Mouse (Mus musculus) ES-E14 (cell line): ENCODE measurements at regions not wholly inside any gene's neighbourhood (a gene's known extent, or its start where the extent isn't known, plus 50 kb on each side); places are given as distances from the start of the nearest gene placed in this dataset.

Source experiments
- CHD2 ChIP-seq: IDR thresholded peaks from 2 replicates; pipeline ENCODE4 v1.6.1; 2014; ENCODE audit warnings: mild to moderate bottlenecking, low read depth, low read length, inconsistent platforms
- HCFC1 ChIP-seq: IDR thresholded peaks from 2 replicates; pipeline ENCODE4 v1.6.1; 2012; ENCODE audit warnings: low read length, inconsistent platforms, borderline replicate concordance; ENCODE audit not compliant: insufficient read depth
- MAFK ChIP-seq: IDR thresholded peaks from 2 replicates; pipeline ENCODE4 v1.6.1; 2014; ENCODE audit warnings: mild to moderate bottlenecking, low read depth, low read length, inconsistent platforms; ENCODE audit not compliant: insufficient read depth
- ZC3H11A ChIP-seq: IDR thresholded peaks from 2 replicates; pipeline ENCODE4 v1.6.1; 2012; ENCODE audit warnings: low read depth, mild to moderate bottlenecking, inconsistent platforms, low read length, borderline replicate concordance
- ZNF384 ChIP-seq: IDR thresholded peaks from 2 replicates; pipeline ENCODE4 v1.6.1; 2012; ENCODE audit warnings: low read depth, low read length, inconsistent platforms

DNA sequence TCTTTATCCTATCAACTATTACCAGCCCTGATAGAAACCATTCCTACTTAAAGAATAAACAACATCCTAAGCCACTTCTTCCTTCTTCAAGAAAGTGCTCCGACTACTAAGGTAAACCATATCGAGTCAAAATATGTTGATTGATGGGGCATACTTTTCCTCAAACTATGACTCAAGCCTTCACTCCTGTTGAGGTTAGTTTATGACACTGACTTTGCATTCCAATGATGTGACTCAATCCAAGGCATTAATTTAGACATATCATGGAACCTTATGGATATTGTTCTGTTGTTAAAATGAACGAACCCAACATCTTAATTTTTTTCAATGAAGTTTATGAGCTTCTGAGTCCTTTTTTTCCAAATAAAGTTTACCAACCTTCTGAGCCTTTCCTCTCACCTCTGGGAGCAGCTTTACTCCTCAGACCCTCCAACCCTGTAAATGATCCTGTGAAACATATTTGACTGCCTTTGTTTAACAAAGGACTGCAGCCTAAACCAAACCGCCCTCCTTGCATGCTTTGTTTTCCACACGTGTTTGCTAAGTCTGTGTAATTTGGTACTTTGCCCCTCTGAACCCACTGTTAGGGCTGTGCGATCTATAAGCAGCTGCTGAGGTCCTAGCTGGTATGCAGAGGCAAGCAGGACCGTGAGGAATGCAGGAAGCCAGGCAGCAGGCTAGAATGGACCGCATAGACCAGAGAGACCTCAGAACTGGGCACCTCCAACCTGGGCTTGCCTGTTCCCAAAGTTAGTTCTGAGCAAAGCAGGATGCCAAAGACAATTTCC is 136.1 kb upstream of the Frg1 start:
- TF ChIP-seq HCFC1 (no peak), CHD2 (no peak), ZC3H11A (no peak), MAFK (no peak), ZNF384 (no peak)
